Mouse (Mus musculus): ENCODE results near the gene Atpif1.

- TF ChIP-seq MAX (IDR thresholded peaks at IDR 0.05; ENCODE audit: low read depth) (no peak), MYOG (IDR thresholded peaks at IDR 0.05; ENCODE audit: control insufficient read depth in 1 of 3, insufficient read depth in 1 of 3, insufficient read length in 2 of 3, low read depth in 2 of 3) (no peak), POLR2A (IDR thresholded peaks at IDR 0.05; ENCODE audit: insufficient read length, low read depth) (peak; percentile 71), POLR2AphosphoS2 (IDR thresholded peaks at IDR 0.05; ENCODE audit: insufficient read length, low read depth) (peak; percentile 74), REST (IDR thresholded peaks at IDR 0.05; ENCODE audit: insufficient read depth, insufficient read length) (no peak), USF1 (IDR thresholded peaks at IDR 0.05; ENCODE audit: low read depth) (no peak), TCF12 (IDR thresholded peaks at IDR 0.05; ENCODE audit: insufficient read depth, poor library complexity, severe bottlenecking) (no peak), CEBPB (IDR thresholded peaks at IDR 0.05; ENCODE audit: insufficient read depth, poor library complexity, severe bottlenecking) (no peak)
Observed at GRCm38 (mm10) chr4:132515369-132516155, 17.9 kb downstream of the Atpif1 start.

Data from myocyte (in vitro differentiated cells).